Mouse (Mus musculus) cerebellum, adult 2 months (tissue): ENCODE measurements around the gene Rxfp4. TPM values are rescaled to one million over a fixed set of nuclear protein-coding genes. Genes with fewer than 3 reads are reported as not detected.
A peak's percentile ranks its signal among the peaks of the same experiment; 100 is the strongest.

Experiments used
- DNase-seq, 2 experiments: peaks; one replicate each; pipeline ENCODE4 v3.0.0; 2021
- H3K27ac ChIP-seq: fragments of 200-500 bp; 2 replicates; pipeline ENCODE4 v1.5.1; 2012; ENCODE audit warnings: low read length, control low read depth, inconsistent platforms; ENCODE audit not compliant: insufficient read depth
- H3K27me3 ChIP-seq: fragments of 200-500 bp; 2 replicates; pipeline ENCODE4 v1.6.1; 2012; ENCODE audit warnings: inconsistent platforms, mild to moderate bottlenecking, low read length, moderate library complexity; ENCODE audit not compliant: control insufficient read depth, insufficient read depth
- H3K4me1 ChIP-seq: fragments of 200-500 bp; 2 replicates; pipeline ENCODE4 v1.6.1; 2011; ENCODE audit warnings: low read length; ENCODE audit not compliant: control insufficient read depth, insufficient read depth
- H3K4me3 ChIP-seq: fragments of 200-500 bp; replicated peaks from 2 replicates; pipeline ENCODE3; 2011; ENCODE audit warnings: mild to moderate bottlenecking, low read depth, low read length, control low read depth; ENCODE audit not compliant: insufficient read depth
- CTCF ChIP-seq: fragments of 200-500 bp; IDR thresholded peaks from 2 replicates; pipeline ENCODE4 v1.5.1; 2011; ENCODE audit warnings: low read depth, mild to moderate bottlenecking, control low read depth, low read length, moderate library complexity, borderline replicate concordance; ENCODE audit not compliant: insufficient read depth
- POLR2A ChIP-seq: fragments of 200-500 bp; IDR thresholded peaks from 2 replicates; pipeline ENCODE4 v1.6.1; 2011; ENCODE audit warnings: low read length, control low read depth, borderline replicate concordance; ENCODE audit not compliant: insufficient read depth
- WGBS: fragments of 180-500 bp; shearing (Covaris S2); methylation state at CpG from one replicate; pipeline ENCODE4 v1.1.7; 2018; 5-methylcytosine and 5-hydroxymethylcytosine counted together
- polyA plus RNA-seq: library from polyadenylated mRNA; depleted of rRNA; stranded (reverse); fragments of >200 nt; gene quantifications from 2 replicates; pipeline ENCODE4 v1.2.3, GENCODE M21; 2012

Rxfp4 gene
- polyA plus RNA-seq, 1 experiment = not detected

GRCm38 (mm10) chr3:88625531-88625930, 27.4 kb downstream of the Rxfp4 start:
- TF ChIP-seq CTCF (no peak), POLR2A (no peak)
- peak overlapping the region; percentile 4 for H3K4me3 ChIP-seq
- peak overlapping the region; percentile 93; the same call in 1 of the 2 replicates for H3K27ac ChIP-seq
- H3K27me3 ChIP-seq = no peaks in the 10 kb centered on the region
- no peak for DNase-seq
- peaks cover 50% of the 10 kb centered on the region for H3K4me1 ChIP-seq
- WGBS = 56% methylated on average over 7 of the region's 7 CpGs

DNA sequence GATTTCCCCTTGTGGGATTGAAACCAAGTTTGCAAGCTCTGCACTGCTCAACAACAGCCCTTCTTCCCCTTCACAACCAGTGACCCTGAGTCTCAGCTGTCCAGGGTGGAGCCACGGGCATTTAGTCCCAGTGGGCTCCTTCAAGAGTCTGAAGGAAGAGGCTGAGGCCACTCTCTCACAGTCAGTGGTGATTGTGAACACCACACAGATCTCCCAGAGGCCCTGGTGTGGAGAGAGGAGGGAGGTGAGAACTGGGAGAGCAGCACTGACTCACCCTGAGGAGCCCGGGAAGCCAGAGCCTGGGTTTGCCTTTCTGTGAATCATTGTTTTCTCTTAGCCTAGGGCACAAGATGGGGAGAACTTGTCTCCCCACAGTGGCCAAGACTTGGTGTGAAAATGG, 28.0 kb downstream of the Rxfp4 start:
- TF ChIP-seq CTCF = no peak
- no peak for TF ChIP-seq POLR2A
- no peaks in the 10 kb centered on the region for H3K27me3 ChIP-seq
- peaks cover 46% of the 10 kb centered on the region for H3K4me1 ChIP-seq
- H3K4me3 ChIP-seq = peak overlapping the region; percentile 85
- peak overlapping the region; percentile 93 for H3K27ac ChIP-seq
- 6% methylated on average over 2 of the region's 2 CpGs for WGBS
- peak in 1 of 2 experiments; percentile 54 for DNase-seq

- Histone ChIP-seq H3K4me3 (peak overlapping the region; percentile 85), H3K4me1 (peaks cover 40% of the 10 kb centered on the region), H3K27ac (peak overlapping the region; percentile 93), H3K27me3 (no peaks in the 10 kb centered on the region)
- TF ChIP-seq CTCF (no peak), POLR2A (peak; percentile 18; the same call in 1 of the 2 replicates)
- DNase-seq = peak; percentile 81 to 87
- 6% methylated on average over 4 of the region's 4 CpGs for WGBS
These were observed 28.6 kb downstream of the Rxfp4 start for GRCm38 (mm10) chr3:88624324-88624723.

GRCm38 (mm10) chr3:88623346-88624135, 29.4 kb downstream of the Rxfp4 start:
- H3K4me3 ChIP-seq = peak overlapping the region; percentile 85
- peak; percentile 49 to 64 for DNase-seq
- 1% methylated on average over 15 of the region's 15 CpGs for WGBS
- no peaks in the 10 kb centered on the region for H3K27me3 ChIP-seq
- H3K4me1 ChIP-seq = peaks cover 32% of the 10 kb centered on the region
- peak overlapping the region; percentile 93 for H3K27ac ChIP-seq
- TF ChIP-seq CTCF (no peak), POLR2A (no peak)

DNA sequence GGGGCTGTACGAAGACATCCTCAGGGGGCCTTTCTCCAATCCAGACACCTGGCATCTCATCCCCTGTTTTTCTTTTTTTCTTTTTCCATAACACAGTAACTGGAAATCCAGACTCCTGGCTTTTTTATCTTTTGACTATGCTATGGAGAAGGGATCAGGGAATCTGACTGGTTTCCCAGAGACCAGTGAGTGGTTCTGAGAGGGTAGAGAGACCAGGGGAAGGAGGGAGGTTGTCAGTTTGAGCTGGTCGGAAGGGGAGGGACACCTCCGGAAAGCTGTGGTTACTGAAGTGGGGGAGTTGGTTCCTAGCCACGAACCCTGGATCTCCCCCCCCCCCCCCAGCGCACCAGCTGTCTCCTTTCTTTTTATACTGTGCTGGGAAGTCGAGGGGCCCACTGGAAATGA, 30.0 kb downstream of the Rxfp4 start:
- whole genome bisulfite sequencing = 2% methylated on average over 6 of the region's 6 CpGs
- TF ChIP-seq POLR2A = no peak
- TF ChIP-seq CTCF = no peak
- peaks cover 31% of the 10 kb centered on the region for H3K4me1 ChIP-seq

DNA sequence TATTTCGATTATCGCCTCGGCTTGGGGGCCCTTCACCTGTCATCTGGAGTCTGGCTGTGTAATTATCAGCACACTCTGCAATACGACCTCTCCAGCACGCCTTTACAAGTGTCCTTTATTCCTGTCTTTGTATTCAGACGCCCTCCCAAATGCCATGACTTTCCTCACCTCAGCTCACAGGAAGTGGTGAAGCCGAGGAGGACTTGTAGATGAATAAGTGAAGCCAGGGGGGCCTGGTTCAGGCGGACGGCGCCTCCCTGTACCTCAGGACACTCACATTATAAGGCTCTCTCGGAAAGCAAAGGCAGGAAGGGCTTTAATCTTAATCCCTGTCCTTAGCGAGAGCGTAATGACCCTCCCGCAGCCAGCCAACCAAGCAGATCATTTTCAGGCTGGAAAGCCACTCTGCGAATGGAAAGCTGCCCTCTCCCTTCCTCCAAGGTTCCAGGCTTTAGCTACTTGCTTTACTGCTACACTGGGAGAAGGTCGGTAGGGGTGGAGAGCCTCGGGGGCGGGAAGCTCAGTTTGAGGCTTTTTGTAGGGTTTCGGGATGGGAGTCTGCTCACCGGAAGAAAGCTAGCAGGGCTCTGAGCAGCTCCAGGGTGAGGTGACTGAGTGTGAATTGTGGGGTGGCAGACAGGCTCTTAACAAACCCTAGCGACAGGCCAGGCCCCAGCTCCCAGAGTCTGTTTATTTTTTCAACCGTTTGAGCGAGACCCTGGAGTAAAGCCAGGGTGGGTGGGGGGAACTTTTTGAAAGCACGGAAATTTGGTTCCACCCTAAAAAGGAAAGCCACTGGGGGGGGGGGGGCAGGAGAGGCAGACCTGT, 30.6 kb downstream of the Rxfp4 start:
- peak; percentile 56 to 68 for DNase-seq
- Histone ChIP-seq H3K27ac (peak overlapping the region; percentile 84), H3K27me3 (no peaks in the 10 kb centered on the region), H3K4me3 (peak overlapping the region; percentile 85), H3K4me1 (peaks cover 27% of the 10 kb centered on the region)
- 2% methylated on average over 24 of the region's 24 CpGs for WGBS
- 0 out of 2 replicates have a peak, but pooled peaks have one; percentile 7 for TF ChIP-seq POLR2A
- no peak for TF ChIP-seq CTCF

More for the DNA sequence above, 30.0 kb downstream of the Rxfp4 start:
- Histone ChIP-seq H3K27me3 (no peaks in the 10 kb centered on the region), H3K27ac (peak overlapping the region; percentile 93), H3K4me3 (peak overlapping the region; percentile 85)
- DNase-seq = peak; percentile 57 to 69

DNA sequence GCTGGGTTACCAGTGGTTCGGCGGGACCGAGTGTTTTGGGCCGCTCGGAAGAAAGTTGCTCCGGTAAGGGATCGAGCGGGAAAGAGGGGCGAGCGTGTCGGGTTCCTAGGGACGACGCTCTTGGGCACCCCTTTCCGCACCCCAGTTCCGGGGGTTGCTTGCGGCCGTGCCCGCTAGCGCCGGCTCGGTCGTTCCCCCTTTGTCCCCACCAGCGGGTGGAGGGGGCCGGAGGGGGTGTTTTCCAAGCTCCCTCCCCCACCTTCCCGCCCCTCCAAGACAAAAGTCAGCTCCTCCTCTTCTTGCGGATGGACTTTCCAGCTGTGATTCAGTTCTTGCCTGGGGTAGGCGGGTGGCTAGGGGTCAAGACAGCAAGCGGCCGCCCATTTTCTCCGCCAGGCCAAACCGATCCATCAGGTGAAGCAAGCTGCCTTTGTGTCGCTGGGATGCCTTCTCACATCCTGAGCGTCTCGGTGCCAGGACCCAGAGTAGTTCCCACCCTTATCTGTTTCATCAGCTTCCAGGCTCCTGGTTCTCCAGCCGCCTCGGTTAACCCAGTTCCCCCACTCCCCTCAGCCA, 31.3 kb downstream of the Rxfp4 start:
- peaks cover 24% of the 10 kb centered on the region for H3K4me1 ChIP-seq
- DNase-seq = peak; percentile 61 to 65
- H3K27ac ChIP-seq = peak overlapping the region; percentile 84
- H3K27me3 ChIP-seq = no peaks in the 10 kb centered on the region
- under 1% methylated on average over 36 of the region's 36 CpGs for WGBS
- H3K4me3 ChIP-seq = peak overlapping the region; percentile 85
- no peak for TF ChIP-seq CTCF
